Mouse (Mus musculus): ENCODE results near the gene Sypl2. TPM values are rescaled to one million over a fixed set of nuclear protein-coding genes. Genes with fewer than 3 reads are reported as not detected.

Sypl2 gene
- polyA plus RNA-seq, 1 experiment, result 2.1 TPM

DNA sequence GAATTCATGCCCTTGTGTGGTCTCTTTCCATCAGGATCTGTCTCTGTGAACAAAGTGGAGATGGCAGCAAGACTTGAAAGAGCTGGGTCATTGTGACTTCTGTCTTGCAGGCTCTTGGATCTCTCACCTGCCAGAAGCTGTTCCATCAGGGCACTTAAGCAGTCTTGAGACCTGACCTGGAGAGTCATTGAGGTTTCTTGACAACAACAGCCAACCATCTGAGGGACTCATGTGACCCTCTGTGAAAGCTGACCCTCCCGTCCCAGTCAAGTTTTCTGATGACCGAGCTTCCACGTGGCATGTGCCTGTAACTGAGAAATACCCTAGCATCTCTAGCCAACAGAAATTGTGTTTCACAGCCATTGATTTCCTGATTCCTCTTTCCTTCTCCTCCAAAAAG, 41.7 kb downstream of the Sypl2 start:
- no peak overlapping the region for H3K27ac ChIP-seq (ENCODE audit: insufficient read depth, low read length)
- TF ChIP-seq CTCF (IDR thresholded peaks at IDR 0.05; ENCODE audit: extremely low read depth, insufficient read depth, low read length) (no peak), POLR2A (IDR thresholded peaks at IDR 0.05; ENCODE audit: extremely low read depth, insufficient read depth, low read length) (no peak)
- H3K4me1 ChIP-seq (ENCODE audit: control insufficient read depth, insufficient read depth, low read length), result peaks cover 15% of the 10 kb centered on the region
- no peak overlapping the region for H3K4me3 ChIP-seq (ENCODE audit: insufficient read depth, low read length)

DNA sequence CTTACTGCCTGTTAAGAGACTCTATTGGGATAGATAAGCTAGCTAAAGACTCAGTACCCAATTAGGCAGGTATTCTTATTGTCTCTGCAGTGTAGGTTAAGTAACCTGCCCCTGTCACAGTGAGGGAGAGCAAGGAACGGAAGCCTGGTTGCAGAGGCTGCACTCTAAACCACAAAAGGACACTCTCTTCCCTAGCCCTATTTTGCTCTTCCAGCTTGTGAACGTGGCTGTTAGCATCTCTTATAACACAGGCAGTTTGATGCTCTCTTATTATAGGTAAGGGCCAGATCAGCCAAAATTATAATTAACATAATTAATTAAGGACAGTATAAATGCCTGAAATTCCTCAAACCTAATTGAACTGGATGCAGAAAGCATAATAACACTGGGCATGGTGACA, 45.9 kb downstream of the Sypl2 start:
- Histone ChIP-seq H3K4me1 (ENCODE audit: control insufficient read depth, insufficient read depth, low read length) (peaks cover under 1% of the 10 kb centered on the region; the same call in 1 of the 2 replicates), H3K4me3 (ENCODE audit: insufficient read depth, low read length) (no peak overlapping the region), H3K27ac (ENCODE audit: insufficient read depth, low read length) (no peak overlapping the region)
- TF ChIP-seq CTCF (IDR thresholded peaks at IDR 0.05; ENCODE audit: extremely low read depth, insufficient read depth, low read length), result no peak
- TF ChIP-seq POLR2A (IDR thresholded peaks at IDR 0.05; ENCODE audit: extremely low read depth, insufficient read depth, low read length), result no peak

GRCm38 (mm10) chr3:108178756-108179715, 47.4 kb downstream of the Sypl2 start:
- Histone ChIP-seq H3K4me3 (ENCODE audit: insufficient read depth, low read length) (no peak overlapping the region), H3K4me1 (ENCODE audit: control insufficient read depth, insufficient read depth, low read length) (peaks cover 3% of the 10 kb centered on the region; the same call in 1 of the 2 replicates), H3K27ac (ENCODE audit: insufficient read depth, low read length) (no peak overlapping the region)
- TF ChIP-seq CTCF (IDR thresholded peaks at IDR 0.05; ENCODE audit: extremely low read depth, insufficient read depth, low read length) (no peak), POLR2A (IDR thresholded peaks at IDR 0.05; ENCODE audit: extremely low read depth, insufficient read depth, low read length) (no peak)

DNA sequence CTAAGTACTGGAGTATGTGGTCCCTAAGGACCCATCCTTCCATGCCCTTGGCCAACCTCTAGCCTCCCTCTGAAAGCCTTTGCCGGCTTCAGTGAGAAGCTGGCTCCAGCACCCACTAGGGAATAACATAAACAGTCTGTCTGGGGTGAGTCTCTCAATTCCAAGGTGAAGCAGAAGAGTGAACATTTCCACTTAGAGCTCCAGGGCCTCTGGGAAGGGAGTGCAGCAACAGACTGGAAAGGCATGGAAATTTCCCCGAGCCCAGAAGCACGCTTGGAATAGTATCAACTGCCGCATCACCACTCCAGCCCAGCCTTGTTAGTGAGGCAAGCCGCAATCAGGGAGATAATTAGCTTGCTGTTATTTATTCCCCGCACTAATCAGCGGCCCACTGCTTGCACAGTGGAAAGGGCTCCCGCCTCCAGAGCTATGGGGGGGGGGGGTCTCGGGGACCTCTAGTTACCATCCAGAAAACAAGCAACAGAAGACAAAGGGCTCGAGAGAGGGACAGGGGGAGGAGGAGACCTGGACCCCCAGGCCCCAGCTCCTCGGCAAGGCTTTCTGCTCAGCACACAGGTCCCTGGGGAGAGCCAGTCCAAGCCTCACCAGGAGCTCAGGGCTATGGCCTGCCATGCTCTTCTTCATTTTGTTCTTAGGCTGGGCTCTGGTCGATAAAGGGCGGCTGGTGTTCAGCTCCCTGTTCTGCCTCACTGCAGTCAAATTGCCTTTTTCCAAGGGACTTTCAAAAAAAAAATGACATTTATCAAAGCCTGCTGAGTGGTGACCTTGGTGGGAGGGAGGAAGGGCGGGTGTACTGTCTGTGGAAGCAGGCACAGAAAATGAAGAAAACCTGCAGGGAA, 51.5 kb downstream of the Sypl2 start:
- TF ChIP-seq CTCF (IDR thresholded peaks at IDR 0.05; ENCODE audit: extremely low read depth, insufficient read depth, low read length) (no peak), POLR2A (IDR thresholded peaks at IDR 0.05; ENCODE audit: extremely low read depth, insufficient read depth, low read length) (0 out of 2 replicates have a peak, but pooled peaks have one; percentile 4)
- peaks cover 3% of the 10 kb centered on the region; the same call in 1 of the 2 replicates for H3K4me1 ChIP-seq (ENCODE audit: control insufficient read depth, insufficient read depth, low read length)
- H3K4me3 ChIP-seq (ENCODE audit: insufficient read depth, low read length), result no peak overlapping the region
- H3K27ac ChIP-seq (ENCODE audit: insufficient read depth, low read length), result no peak overlapping the region

DNA sequence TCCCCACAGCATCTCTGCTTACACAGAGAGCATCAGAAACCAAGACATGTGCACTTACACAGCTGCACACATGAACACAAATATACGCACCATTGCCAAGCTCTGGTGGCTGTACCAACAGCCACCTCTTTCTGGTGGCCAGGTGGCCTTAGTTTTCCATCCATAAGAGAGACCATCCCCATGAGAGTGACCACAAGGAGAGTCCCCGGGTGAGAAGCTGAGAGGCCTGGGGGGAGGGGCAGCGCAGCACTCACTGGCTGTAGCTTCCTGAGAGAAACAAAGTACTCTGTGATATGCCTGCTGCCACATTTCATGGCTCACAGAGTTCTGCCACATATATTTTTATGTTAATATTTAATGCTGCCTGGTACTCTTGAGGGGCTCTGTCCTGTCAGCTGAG, 57.2 kb downstream of the Sypl2 start:
- TF ChIP-seq CTCF (IDR thresholded peaks at IDR 0.05; ENCODE audit: extremely low read depth, insufficient read depth, low read length), result no peak
- no peak for TF ChIP-seq POLR2A (IDR thresholded peaks at IDR 0.05; ENCODE audit: extremely low read depth, insufficient read depth, low read length)
- peaks cover 3% of the 10 kb centered on the region; the same call in 1 of the 2 replicates for H3K4me1 ChIP-seq (ENCODE audit: control insufficient read depth, insufficient read depth, low read length)
- H3K27ac ChIP-seq (ENCODE audit: insufficient read depth, low read length), result no peak overlapping the region
- H3K4me3 ChIP-seq (ENCODE audit: insufficient read depth, low read length), result no peak overlapping the region

DNA sequence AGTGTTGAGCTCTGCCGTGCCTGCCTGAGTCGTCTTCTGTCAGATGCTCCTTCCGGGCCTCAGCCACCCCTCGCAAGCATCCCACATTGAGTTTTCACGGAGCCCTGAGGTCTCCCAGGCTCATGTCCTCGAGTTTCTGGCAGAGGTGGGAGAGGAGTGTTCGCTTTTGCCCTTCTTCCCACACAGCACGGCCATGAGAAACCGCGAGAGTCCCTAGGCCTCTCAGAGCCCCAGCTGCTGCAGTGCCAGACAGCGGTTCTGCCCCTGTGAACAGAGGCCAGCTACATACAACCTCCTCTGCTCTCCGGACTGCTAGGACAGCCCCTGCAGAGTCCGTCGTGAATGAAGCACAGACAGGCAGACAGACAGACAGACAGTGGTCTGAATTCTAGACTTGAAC, 58.9 kb downstream of the Sypl2 start:
- no peak overlapping the region for H3K27ac ChIP-seq (ENCODE audit: insufficient read depth, low read length)
- TF ChIP-seq CTCF (IDR thresholded peaks at IDR 0.05; ENCODE audit: extremely low read depth, insufficient read depth, low read length) (no peak), POLR2A (IDR thresholded peaks at IDR 0.05; ENCODE audit: extremely low read depth, insufficient read depth, low read length) (no peak)
- peaks cover 3% of the 10 kb centered on the region; the same call in 1 of the 2 replicates for H3K4me1 ChIP-seq (ENCODE audit: control insufficient read depth, insufficient read depth, low read length)
- H3K4me3 ChIP-seq (ENCODE audit: insufficient read depth, low read length), result no peak overlapping the region

GRCm38 (mm10) chr3:108166486-108167211, 59.8 kb downstream of the Sypl2 start:
- Histone ChIP-seq H3K27ac (ENCODE audit: insufficient read depth, low read length) (no peak overlapping the region), H3K4me3 (ENCODE audit: insufficient read depth, low read length) (no peak overlapping the region), H3K4me1 (ENCODE audit: control insufficient read depth, insufficient read depth, low read length) (peaks cover 3% of the 10 kb centered on the region; the same call in 1 of the 2 replicates)
- peak; percentile 26; the same call in 1 of the 2 replicates for TF ChIP-seq CTCF (IDR thresholded peaks at IDR 0.05; ENCODE audit: extremely low read depth, insufficient read depth, low read length)
- TF ChIP-seq POLR2A (IDR thresholded peaks at IDR 0.05; ENCODE audit: extremely low read depth, insufficient read depth, low read length), result no peak

DNA sequence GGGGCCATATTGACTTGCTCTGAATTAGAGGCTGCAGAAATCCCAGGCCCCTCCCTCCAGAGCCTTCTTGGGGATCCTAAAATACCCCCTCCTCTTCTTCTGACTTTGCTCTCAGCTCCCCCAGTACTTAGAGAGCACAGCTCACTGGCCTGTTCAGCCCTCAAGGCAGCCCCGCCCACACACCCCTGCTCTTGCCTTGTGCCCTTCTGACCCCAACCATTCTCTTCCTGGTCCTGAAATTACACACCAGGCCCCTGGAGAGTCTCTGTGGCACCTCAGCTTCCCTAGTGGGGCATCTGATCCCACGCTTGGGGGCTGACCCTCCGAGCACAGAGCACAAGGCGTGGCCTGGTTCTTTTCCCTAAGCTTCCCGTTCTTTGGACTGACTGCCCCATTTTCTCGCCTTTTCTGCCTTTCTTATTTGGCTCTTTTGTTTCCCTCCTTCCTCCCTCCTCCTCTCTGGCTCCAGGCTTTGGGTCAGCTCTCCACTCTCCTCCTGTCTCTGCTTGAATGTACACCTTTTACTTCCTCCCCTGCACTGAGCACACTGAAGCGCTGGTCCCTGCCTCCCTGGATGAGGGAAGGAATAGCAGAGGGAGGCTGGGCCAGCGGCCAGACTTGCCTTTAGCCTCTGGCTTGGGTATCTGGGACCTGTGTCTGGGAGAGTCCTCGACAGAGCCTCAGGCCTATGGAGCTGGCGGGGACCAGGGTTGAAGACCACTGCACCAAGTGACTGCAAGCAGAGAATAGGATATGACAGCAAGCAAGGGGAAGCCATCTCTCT, 60.7 kb downstream of the Sypl2 start:
- TF ChIP-seq CTCF (IDR thresholded peaks at IDR 0.05; ENCODE audit: extremely low read depth, insufficient read depth, low read length) (no peak), POLR2A (IDR thresholded peaks at IDR 0.05; ENCODE audit: extremely low read depth, insufficient read depth, low read length) (no peak)
- H3K4me3 ChIP-seq (ENCODE audit: insufficient read depth, low read length), result no peak overlapping the region
- no peak overlapping the region for H3K27ac ChIP-seq (ENCODE audit: insufficient read depth, low read length)
- peaks cover 3% of the 10 kb centered on the region; the same call in 1 of the 2 replicates for H3K4me1 ChIP-seq (ENCODE audit: control insufficient read depth, insufficient read depth, low read length)
